Mouse (Mus musculus) CH12.LX (cell line): Measurements from ENCODE around the gene Pgf. TPM values are rescaled to one million over a fixed set of nuclear protein-coding genes. Genes with fewer than 3 reads are reported as not detected.

Experiments
- DNase-seq: peaks from one replicate; pipeline ENCODE4 v3.0.0-alpha.2; 2013; ENCODE audit errors: extremely low read depth
- H3K27ac ChIP-seq: 2 replicates; pipeline ENCODE4 v1.5.1; 2012; ENCODE audit warnings: low read depth, mild to moderate bottlenecking, control low read depth, moderate library complexity; ENCODE audit not compliant: insufficient read depth
- H3K27me3 ChIP-seq: replicated peaks from 2 replicates; pipeline ENCODE3; 2012; ENCODE audit warnings: inconsistent platforms
- H3K36me3 ChIP-seq, 2 experiments: replicated peaks in 1 of 2; 2 replicates each; pipeline versions ENCODE3 to v1.6.1; 2012; ENCODE audit warnings: inconsistent platforms in 1 of 2, low read length in 1 of 2, mild to moderate bottlenecking in 1 of 2, mixed read lengths in 1 of 2, moderate library complexity in 1 of 2; ENCODE audit not compliant: control insufficient read depth in 1 of 2, insufficient read depth in 1 of 2
- H3K4me1 ChIP-seq, 2 experiments: 2 replicates each; pipeline ENCODE4 v1.6.1; 2012; ENCODE audit warnings: inconsistent platforms in 1 of 2, moderate library complexity in 1 of 2; ENCODE audit not compliant: insufficient read depth in 2 of 2, control insufficient read depth in 1 of 2
- H3K4me2 ChIP-seq: 2 replicates; pipeline ENCODE4 v1.6.1; 2012; ENCODE audit warnings: low read depth, mild to moderate bottlenecking, control low read depth; ENCODE audit not compliant: poor library complexity, insufficient read depth, severe bottlenecking
- H3K4me3 ChIP-seq, 3 experiments: fragments of 150-350 bp in 1 of 3; sonication (generic) in 1 of 3; replicated peaks in 1 of 3; 2 replicates each; pipeline versions ENCODE3 to v1.5.1; 2011 to 2012; ENCODE audit warnings: low read depth in 2 of 3, low read length in 2 of 3, mild to moderate bottlenecking in 2 of 3, moderate library complexity in 2 of 3, control low read depth in 1 of 3, improper control_type of control experiment in 1 of 3, inconsistent platforms in 1 of 3, mixed read lengths in 1 of 3; ENCODE audit not compliant: poor library complexity in 1 of 3
- H3K79me2 ChIP-seq: replicated peaks from 2 replicates; pipeline ENCODE4 v1.6.1; 2012; ENCODE audit warnings: mild to moderate bottlenecking, moderate library complexity; ENCODE audit not compliant: control insufficient read depth, poor library complexity, insufficient read depth, severe bottlenecking; ENCODE audit errors: extremely low read depth
- H3K9ac ChIP-seq: 2 replicates; pipeline ENCODE4 v1.6.1; 2012; ENCODE audit warnings: low read depth, mild to moderate bottlenecking, control low read depth, moderate library complexity; ENCODE audit not compliant: insufficient read depth
- H3K9me3 ChIP-seq: replicated peaks from 2 replicates; pipeline ENCODE3; 2012; ENCODE audit warnings: low read length, inconsistent platforms, mixed read lengths
- BHLHE40 ChIP-seq: IDR thresholded peaks from 2 replicates; pipeline ENCODE4 v1.6.1; 2011; ENCODE audit warnings: mild to moderate bottlenecking, low read depth, low read length, improper control_type of control experiment
- CHD1 ChIP-seq: IDR thresholded peaks from 2 replicates; pipeline ENCODE4 v1.6.1; 2012; ENCODE audit warnings: low read depth, low read length, improper control_type of control experiment, inconsistent platforms
- CHD2 ChIP-seq: IDR thresholded peaks from 2 replicates; pipeline ENCODE4 v1.6.1; 2011; ENCODE audit warnings: low read length, improper control_type of control experiment
- CTCF ChIP-seq, 2 experiments: IDR thresholded peaks in 1 of 2; conservative IDR thresholded peaks in 1 of 2; 2 replicates each; pipeline ENCODE4 v1.5.1; 2011 to 2012; ENCODE audit warnings: low read depth in 2 of 2, low read length in 2 of 2, improper control_type of control experiment in 1 of 2, inconsistent platforms in 1 of 2, mild to moderate bottlenecking in 1 of 2, moderate library complexity in 1 of 2
- ETS1 ChIP-seq: conservative IDR thresholded peaks from 2 replicates; pipeline ENCODE4 v1.6.1; 2012; ENCODE audit warnings: low read depth, mild to moderate bottlenecking, inconsistent platforms, low read length, improper control_type of control experiment, moderate library complexity
- GABPA ChIP-seq: IDR thresholded peaks from 2 replicates; pipeline ENCODE4 v1.6.1; 2012; ENCODE audit warnings: low read depth, low read length, improper control_type of control experiment, inconsistent platforms; ENCODE audit not compliant: insufficient replicate concordance
- HCFC1 ChIP-seq: IDR thresholded peaks from 2 replicates; pipeline ENCODE4 v1.6.1; 2012; ENCODE audit warnings: low read depth, mild to moderate bottlenecking, inconsistent platforms, low read length, improper control_type of control experiment
- IRF4 ChIP-seq: IDR thresholded peaks from 2 replicates; pipeline ENCODE4 v1.6.1; 2014; ENCODE audit warnings: low read depth, mild to moderate bottlenecking, inconsistent platforms, low read length, improper control_type of control experiment
- KAT2A ChIP-seq: IDR thresholded peaks from 2 replicates; pipeline ENCODE4 v1.6.1; 2012; ENCODE audit warnings: low read length, improper control_type of control experiment, inconsistent platforms; ENCODE audit not compliant: insufficient replicate concordance
- MAX ChIP-seq: IDR thresholded peaks from 2 replicates; pipeline ENCODE4 v1.6.1; 2011; ENCODE audit warnings: low read length, improper control_type of control experiment
- MAZ ChIP-seq: IDR thresholded peaks from 2 replicates; pipeline ENCODE4 v1.6.1; 2012; ENCODE audit warnings: low read depth, mild to moderate bottlenecking, inconsistent platforms, low read length, improper control_type of control experiment, moderate library complexity
- MEF2A ChIP-seq: IDR thresholded peaks from 2 replicates; pipeline ENCODE4 v1.6.1; 2014; ENCODE audit warnings: low read depth, mild to moderate bottlenecking, inconsistent platforms, low read length, improper control_type of control experiment, borderline replicate concordance
- NRF1 ChIP-seq: IDR thresholded peaks from 2 replicates; pipeline ENCODE4 v1.6.1; 2014; ENCODE audit warnings: low read depth, mild to moderate bottlenecking, inconsistent platforms, low read length, improper control_type of control experiment, moderate library complexity
- PAX5 ChIP-seq: IDR thresholded peaks from 2 replicates; pipeline ENCODE4 v1.6.1; 2012; ENCODE audit warnings: low read length, inconsistent platforms, mixed read lengths
- POLR2A ChIP-seq: IDR thresholded peaks from 2 replicates; pipeline ENCODE4 v1.6.1; 2011; ENCODE audit warnings: low read depth, mild to moderate bottlenecking, improper control_type of control experiment, low read length
- POLR2AphosphoS2 ChIP-seq: IDR thresholded peaks from 2 replicates; pipeline ENCODE4 v1.6.1; 2011; ENCODE audit warnings: low read depth, low read length, improper control_type of control experiment
- SIN3A ChIP-seq: IDR thresholded peaks from 2 replicates; pipeline ENCODE4 v1.6.1; 2012; ENCODE audit warnings: low read length, improper control_type of control experiment, inconsistent platforms
- SMC3 ChIP-seq: IDR thresholded peaks from 2 replicates; pipeline ENCODE4 v1.6.1; 2011; ENCODE audit warnings: low read depth, low read length, improper control_type of control experiment
- TBP ChIP-seq: conservative IDR thresholded peaks from 2 replicates; pipeline ENCODE4 v1.6.1; 2011; ENCODE audit warnings: low read depth, low read length, improper control_type of control experiment
- TCF12 ChIP-seq: IDR thresholded peaks from 2 replicates; pipeline ENCODE4 v1.6.1; 2014; ENCODE audit warnings: low read depth, mild to moderate bottlenecking, inconsistent platforms, low read length, improper control_type of control experiment
- USF1 ChIP-seq: IDR thresholded peaks from 2 replicates; pipeline ENCODE4 v1.6.1; 2014; ENCODE audit warnings: low read depth, mild to moderate bottlenecking, inconsistent platforms, low read length, improper control_type of control experiment
- USF2 ChIP-seq: conservative IDR thresholded peaks from 2 replicates; pipeline ENCODE4 v1.6.1; 2011; ENCODE audit warnings: low read depth, low read length, improper control_type of control experiment
- ZKSCAN1 ChIP-seq: IDR thresholded peaks from 2 replicates; pipeline ENCODE4 v1.6.1; 2012; ENCODE audit warnings: low read depth, inconsistent platforms, low read length, improper control_type of control experiment, borderline replicate concordance
- ZMIZ1 ChIP-seq: IDR thresholded peaks from 2 replicates; pipeline ENCODE4 v1.6.1; 2012; ENCODE audit warnings: low read depth, mild to moderate bottlenecking, inconsistent platforms, low read length, improper control_type of control experiment
- ZNF384 ChIP-seq: IDR thresholded peaks from 2 replicates; pipeline ENCODE4 v1.6.1; 2012; ENCODE audit warnings: low read depth, low read length, improper control_type of control experiment, inconsistent platforms
- dilution Hi-C: fragments of 300-500 bp; cut with MboI; formaldehyde crosslinking; loops from 2 replicates; pipeline ENCODE4 v1.14.3; 2020; ENCODE audit warnings: low sequenced_read_pairs; ENCODE audit not compliant: extremely low pct_unique_long_range_greater_than_20kb, extremely low pct_ligation_motif_present
- in situ Hi-C: fragments of 300-500 bp; cut with MboI; formaldehyde crosslinking; loops from 3 replicates; pipeline ENCODE4 v1.14.3; 2019; ENCODE audit warnings: low sequenced_read_pairs, low pct_ligation_motif_present, low pct_unique_long_range_greater_than_20kb, mixed read lengths
- polyA plus RNA-seq: library from polyadenylated mRNA; unstranded; fragments of >175 nt; gene quantifications from 2 replicates; pipeline ENCODE4 v1.2.1, GENCODE M21; 2012; ENCODE audit warnings: low read depth; ENCODE audit not compliant: insufficient read length
- total RNA-seq, 2 experiments: library from RNA; depleted of rRNA; stranded (reverse); fragments of 300-350 nt in 1 of 2; fragments of >200 nt in 1 of 2; gene quantifications; 2 replicates each; pipeline ENCODE4 v1.2.3; 2012 to 2014

Pgf gene
- total and polyA plus RNA-seq, 3 experiments: 0.34 to 0.73 (median 0.64) TPM

DNA sequence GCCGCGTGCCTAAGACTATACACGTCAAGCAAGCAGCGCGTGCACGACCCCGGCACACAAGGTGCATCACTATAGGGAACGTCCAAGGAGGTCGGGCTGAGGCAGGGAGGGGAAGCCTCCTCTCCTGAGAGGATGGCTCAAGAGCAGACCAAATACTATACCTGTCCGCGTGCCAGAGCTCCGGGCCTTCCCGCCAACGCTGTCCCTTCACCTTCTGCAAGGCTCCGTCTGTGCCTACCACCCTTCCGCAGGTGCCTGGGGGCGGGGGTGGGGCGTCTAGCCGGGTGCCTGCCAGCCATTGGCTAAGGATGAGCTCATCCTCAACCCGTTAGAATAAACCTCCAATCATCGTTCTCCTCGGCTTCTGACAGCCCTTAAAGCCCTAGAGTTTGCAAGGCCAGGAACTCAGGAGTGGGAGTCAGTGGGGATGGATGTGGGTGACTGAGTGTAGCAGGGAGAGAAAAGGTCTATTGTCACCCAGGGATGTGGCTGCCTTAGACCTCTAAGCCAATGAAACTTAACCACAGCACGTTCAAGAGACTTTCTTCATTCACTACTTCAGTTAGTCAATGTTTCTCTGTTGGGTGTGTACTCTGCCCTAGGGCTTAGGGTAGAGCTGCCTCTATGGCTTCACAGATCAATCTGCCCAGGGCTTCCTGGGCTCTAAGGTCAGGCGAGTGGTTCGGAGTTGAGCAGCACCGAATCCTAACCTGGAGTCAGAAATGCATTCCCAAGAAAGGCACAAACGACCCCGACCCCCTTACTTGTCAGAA lies 26.4 kb downstream of the Pgf start, which contains the start of gene Rps6kl1:
Gene Rps6kl1 (minus strand): TSS at position 263 of the 773 bp plus-strand sequence.
- H3K27me3 ChIP-seq: peaks cover 4% of the 10 kb centered on the region
- H3K79me2 ChIP-seq: no peaks in the 10 kb centered on the region
- peaks cover 3 to 17% of the 10 kb centered on the region in 2 experiments; a peak in 3 of 4 replicates for H3K4me1 ChIP-seq
- no peaks in the 10 kb centered on the region for H3K9me3 ChIP-seq
- dilution Hi-C loops: no loop called here
- in situ Hi-C loops: loop anchor here (10.0 to 25.0 kb wide), 3 partner anchors 164 to 511 kb away; no protein-coding TSS in a partner anchor
- no peaks in the 10 kb centered on the region for H3K36me3 ChIP-seq
- TF ChIP-seq MAZ: no peak
- no peak for TF ChIP-seq MAX
- no peak for TF ChIP-seq BHLHE40
- no peak for TF ChIP-seq ETS1
- no peak for TF ChIP-seq NRF1
- TF ChIP-seq SMC3: no peak
- no peak for TF ChIP-seq CTCF (conservative IDR thresholded peaks at IDR 0.05 in 1 of 2, IDR thresholded peaks at IDR 0.05 in 1 of 2; ENCODE audit: low read depth in 2 of 2, low read length in 2 of 2)
- TF ChIP-seq PAX5: no peak
- no peak for TF ChIP-seq GABPA
- TF ChIP-seq IRF4: no peak
- no peak for TF ChIP-seq CHD2
- no peak for TF ChIP-seq TCF12
- TF ChIP-seq KAT2A: no peak
- no peak for TF ChIP-seq USF1
- TF ChIP-seq MEF2A: no peak
- no peak for TF ChIP-seq ZKSCAN1
- TF ChIP-seq TBP: no peak
- no peak within 1 kb of the TSS for H3K4me3 ChIP-seq
- H3K4me2 ChIP-seq: no peak within 1 kb of the TSS
- no peak within 1 kb of the TSS for H3K27ac ChIP-seq
- H3K9ac ChIP-seq: no peak within 1 kb of the TSS
- no peak for DNase-seq

DNA sequence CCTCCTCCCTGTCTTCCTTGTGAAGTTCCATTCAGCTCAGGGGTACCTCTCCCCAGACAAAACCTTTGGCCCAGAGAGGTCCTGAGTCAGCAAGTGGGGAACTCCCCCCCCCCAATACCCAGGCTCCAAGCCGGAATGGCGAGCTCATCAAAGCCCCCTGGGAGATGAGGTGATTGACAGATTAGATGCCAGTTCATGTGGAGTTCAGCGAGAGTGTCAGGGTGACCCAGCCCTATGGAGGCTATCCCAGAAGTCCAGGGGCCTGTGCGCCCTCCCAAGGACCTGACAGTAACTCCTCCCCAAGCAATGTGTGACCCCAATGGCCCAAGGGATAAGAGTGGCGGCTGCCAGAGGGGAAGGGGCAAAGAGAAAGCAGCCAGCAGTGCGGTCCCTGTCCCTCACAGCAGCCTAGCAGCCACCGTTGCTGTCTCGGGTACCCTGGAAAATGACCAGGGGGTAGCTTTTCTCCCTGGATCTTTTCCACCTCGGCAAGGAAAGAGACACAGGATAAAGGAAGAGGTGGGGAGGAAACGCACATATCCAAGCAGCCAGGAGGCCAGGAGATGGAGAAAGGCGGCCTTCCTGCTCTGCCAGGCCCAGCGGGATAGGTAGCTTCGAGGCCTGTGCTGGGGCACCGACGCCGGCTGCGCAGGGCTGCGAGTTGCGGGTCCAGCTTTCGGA lies 27.1 kb downstream of the Pgf start:
- in situ Hi-C loops (loop anchor here (10.0 to 25.0 kb wide), 3 partner anchors 164 to 512 kb away; no protein-coding TSS in a partner anchor), dilution Hi-C loops (no loop called here)
- Histone ChIP-seq H3K4me1 (peaks cover 6 to 24% of the 10 kb centered on the region in 2 experiments), H3K4me3 (no peak overlapping the region), H3K9ac (no peak overlapping the region), H3K79me2 (no peaks in the 10 kb centered on the region), H3K9me3 (no peaks in the 10 kb centered on the region), H3K27ac (no peak overlapping the region), H3K4me2 (no peak overlapping the region)
- DNase-seq: no peak
- no peak for TF ChIP-seq HCFC1
- TF ChIP-seq ETS1: no peak
- no peak for TF ChIP-seq ZNF384
- no peak for TF ChIP-seq ZMIZ1
- TF ChIP-seq SIN3A: no peak
- TF ChIP-seq POLR2AphosphoS2: no peak
- TF ChIP-seq USF2: no peak
- TF ChIP-seq POLR2A: no peak
- no peak for TF ChIP-seq USF1
- no peak for TF ChIP-seq CHD1
- TF ChIP-seq, all 38 proteins: peak for 0
- H3K27me3 ChIP-seq: peaks cover 4% of the 10 kb centered on the region
- H3K36me3 ChIP-seq: no peaks in the 10 kb centered on the region
